Mouse (Mus musculus) left cerebral cortex, postnatal 25 days (tissue): ENCODE data around the gene Ckmt1. TPM values are rescaled to one million over a fixed set of nuclear protein-coding genes. Genes with fewer than 3 reads are reported as not detected.
"Not testable (repeated sequence)": the region's sequence is repeated elsewhere in the genome, so short reads cannot be mapped to it uniquely, and the experiment has no call there.

ENCODE experiments used
- DNase-seq, 2 experiments: peaks; one replicate each; pipeline ENCODE4 v3.0.0; 2022; ENCODE audit warnings: low spot score in 2 of 2, mixed read lengths in 1 of 2
- intact Hi-C: fragments of 180-260 bp; cut with DNase I; formaldehyde crosslinking; loops from one replicate; pipeline ENCODE4 v1.15.1; 2025
- total RNA-seq, 2 experiments: library from RNA; stranded (reverse); gene quantifications; 2 replicates each; pipeline ENCODE4 v1.2.3; 2021

The Ckmt1 gene
- total RNA-seq = 100 to 1,000 TPM; 371 to 391 TPM

GRCm38 (mm10) chr2:121357494-121357893 is at the start of gene Ckmt1:
Ckmt1 (plus strand) TSS chr2:121357714.
- intact Hi-C loops = loop anchor here (2.0 to 5.0 kb wide), 2 partner anchors 39 to 160 kb away; no protein-coding TSS in a partner anchor
- no peak for DNase-seq

GRCm38 (mm10) chr2:121308997-121309416 is 48.5 kb upstream of the Ckmt1 start:
- DNase-seq = no peak
- intact Hi-C loops = no loop called here

GRCm38 (mm10) chr2:121316278-121316677 is 41.2 kb upstream of the Ckmt1 start:
- intact Hi-C loops = no loop called here
- no peak for DNase-seq

- DNase-seq = no peak
- intact Hi-C loops = no loop called here
Measured at GRCm38 (mm10) chr2:121323041-121323440, 34.5 kb upstream of the Ckmt1 start.

GRCm38 (mm10) chr2:121323693-121324470 is 33.6 kb upstream of the Ckmt1 start:
- intact Hi-C loops = no loop called here
- no peak for DNase-seq

GRCm38 (mm10) chr2:121329492-121329891 is 28.0 kb upstream of the Ckmt1 start:
- intact Hi-C loops = no loop called here
- no peak for DNase-seq

GRCm38 (mm10) chr2:121339057-121339456 is 18.5 kb upstream of the Ckmt1 start:
- intact Hi-C loops = no loop called here
- no peak for DNase-seq

- DNase-seq = no peak
- intact Hi-C loops = no loop called here
Measured at GRCm38 (mm10) chr2:121353156-121353555, 4.4 kb upstream of the Ckmt1 start.

- DNase-seq = peak in 1 of 2 experiments; percentile 18
- intact Hi-C loops = no loop called here
Measured at GRCm38 (mm10) chr2:121354378-121354777, 3.1 kb upstream of the Ckmt1 start.

GRCm38 (mm10) chr2:121354820-121355592 is 2.5 kb upstream of the Ckmt1 start, which contains the start of gene Ppip5k1:
Ppip5k1 (minus strand) TSS chr2:121355396.
- peak; percentile 99 for DNase-seq
- intact Hi-C loops = loop anchor here (5.0 kb wide), 1 partner anchor 158 kb away; no protein-coding TSS in a partner anchor

- intact Hi-C loops = loop anchor here (2.0 to 5.0 kb wide), 2 partner anchors 39 to 161 kb away; no protein-coding TSS in a partner anchor
- DNase-seq = no peak
Measured at GRCm38 (mm10) chr2:121357961-121358360, 447 bp downstream of the Ckmt1 start.

- intact Hi-C loops = loop anchor here (5.0 kb wide), 1 partner anchor 161 kb away; no protein-coding TSS in a partner anchor
- peak; percentile 84 to 92 for DNase-seq
Measured at GRCm38 (mm10) chr2:121358381-121358780, 867 bp downstream of the Ckmt1 start.

- DNase-seq = no peak
- intact Hi-C loops = loop anchor here (5.0 kb wide), 1 partner anchor 162 kb away; no protein-coding TSS in a partner anchor
Measured at GRCm38 (mm10) chr2:121359461-121359860, 1.9 kb downstream of the Ckmt1 start.

- DNase-seq = peak in 1 of 2 experiments; percentile 66
- intact Hi-C loops = no loop called here
Measured at GRCm38 (mm10) chr2:121363656-121364055, 6.1 kb downstream of the Ckmt1 start.

- no peak for DNase-seq
- intact Hi-C loops = no loop called here
Measured at GRCm38 (mm10) chr2:121368831-121369230, 11.3 kb downstream of the Ckmt1 start.

- intact Hi-C loops = no loop called here
- DNase-seq = no peak
Measured at GRCm38 (mm10) chr2:121370921-121371320, 13.4 kb downstream of the Ckmt1 start.

- intact Hi-C loops = no loop called here
- no peak for DNase-seq
Measured at GRCm38 (mm10) chr2:121372266-121372665, 14.8 kb downstream of the Ckmt1 start.

- no peak for DNase-seq
- intact Hi-C loops = no loop called here
Measured at GRCm38 (mm10) chr2:121374766-121375165, 17.3 kb downstream of the Ckmt1 start.

- DNase-seq, intact Hi-C loops: not testable (repeated sequence)
Measured at GRCm38 (mm10) chr2:121386961-121387575, 29.6 kb downstream of the Ckmt1 start, which contains the start of gene Strc. Strc (minus strand) TSS chr2:121387168.

- intact Hi-C loops = loop anchor here (2.0 kb wide), 1 partner anchor 40 kb away; the partner anchor contains the start of gene Ckmt1
- peak; percentile 79 to 90 for DNase-seq
Measured at GRCm38 (mm10) chr2:121396624-121397023, 39.1 kb downstream of the Ckmt1 start.
